Comparison of ENCODE assay signal across 9 mouse cellular contexts in genomic region chr4:150396826-150397620, GRCm38 (mm10).
DNase-seq lines count a peak whose midpoint lies in the region; ATAC-seq and TF ChIP-seq lines count a peak whose summit lies in the region.
"Had no signal": no experiment of that assay in that cellular context is flagged by ENCODE, and none has a peak within 500 bp of the region (broad histone marks: within the 10 kb centered on the region; RNA-seq: fewer than 3 reads in every experiment).

No protein-coding gene starts in this region.

- 0 out of 2 replicates have a peak, but pooled peaks cover 2% of the 10 kb centered on the region for H3K79me2 ChIP-seq in MEL (ENCODE audit: control insufficient read depth, insufficient read depth, low read length, poor library complexity)

- TF ChIP-seq EP300 in MEL (IDR thresholded peaks at IDR 0.05; ENCODE audit: low read depth in 1 of 2, low read length in 2 of 2) = no peak

- peak overlapping the region; percentile 27 for H3K4me2 ChIP-seq in heart, embryonic 15.5 days
- H3K4me2 ChIP-seq in limb, embryonic 14.5 days (replicated peaks; ENCODE audit: low read depth, low read length, severe bottlenecking) = no peak overlapping the region
- H3K4me2 ChIP-seq in neural tube, embryonic 15.5 days = peak overlapping the region; percentile 25

- peaks cover 1 to 7% of the 10 kb centered on the region in 2 experiments; a peak in 2 of 4 replicates for H3K4me1 ChIP-seq in MEL (ENCODE audit: control insufficient read depth in 1 of 2, insufficient read depth in 2 of 2, low read length in 2 of 2)
- peaks cover 58% of the 10 kb centered on the region for H3K4me1 ChIP-seq in heart, embryonic 15.5 days (replicated peaks)
- H3K4me1 ChIP-seq in limb, embryonic 14.5 days (ENCODE audit: control insufficient read depth, insufficient read depth, low read length) = peaks cover 63% of the 10 kb centered on the region
- peaks cover 76% of the 10 kb centered on the region for H3K4me1 ChIP-seq in neural tube, embryonic 15.5 days

- H3K4me3 ChIP-seq in MEL (ENCODE audit: control insufficient read depth in 1 of 2, insufficient read depth in 1 of 2, low read depth in 2 of 2, low read length in 2 of 2) = no peak overlapping the region
- H3K4me3 ChIP-seq in heart, embryonic 15.5 days = no peak overlapping the region
- H3K4me3 ChIP-seq in limb, embryonic 14.5 days (replicated peaks; ENCODE audit: low read length) = no peak overlapping the region
- H3K4me3 ChIP-seq in neural tube, embryonic 15.5 days (replicated peaks) = no peak overlapping the region
- H3K4me3 ChIP-seq: erythroblast, embryonic 14.5 days had no signal

- H3K27ac ChIP-seq in MEL (ENCODE audit: control insufficient read depth, low read depth, low read length) = no peak overlapping the region
- H3K27ac ChIP-seq in heart, embryonic 15.5 days = peak overlapping the region; percentile 67
- H3K27ac ChIP-seq in limb, embryonic 14.5 days (replicated peaks; ENCODE audit: low read depth, low read length) = peak overlapping the region; percentile 68
- peak overlapping the region; percentile 83 for H3K27ac ChIP-seq in neural tube, embryonic 15.5 days (replicated peaks)

- H3K27me3 ChIP-seq in MEL (ENCODE audit: control insufficient read depth in 1 of 2, insufficient read depth in 2 of 2, low read length in 2 of 2) = no peaks in the 10 kb centered on the region
- H3K27me3 ChIP-seq in heart, embryonic 15.5 days = no peaks in the 10 kb centered on the region
- H3K27me3 ChIP-seq in limb, embryonic 14.5 days (ENCODE audit: control insufficient read depth, insufficient read depth, low read length) = no peaks in the 10 kb centered on the region
- no peaks in the 10 kb centered on the region for H3K27me3 ChIP-seq in neural tube, embryonic 15.5 days (replicated peaks)

- DNase-seq in cerebellum, postnatal 10 days = peak; percentile 32 to 34
- DNase-seq in cerebellum, adult 8-10 months = no peak
- peak; percentile 63 for DNase-seq in MEL (ENCODE audit: low read depth, low spot score)
- peak; percentile 27 for DNase-seq in limb, embryonic 14.5 days (ENCODE audit: low spot score)
- no peak for DNase-seq in layer of hippocampus, adult 9-11 months

- no peak overlapping the region for H3K9ac ChIP-seq in MEL (ENCODE audit: control insufficient read depth, low read depth, low read length, poor library complexity, severe bottlenecking)
- H3K9ac ChIP-seq in heart, embryonic 15.5 days = peak overlapping the region; percentile 7; the same call in 1 of the 2 replicates
- H3K9ac ChIP-seq in limb, embryonic 14.5 days (ENCODE audit: low read depth, low read length, severe bottlenecking) = peak overlapping the region; percentile 13; the same call in 1 of the 2 replicates
- H3K9ac ChIP-seq in neural tube, embryonic 15.5 days (replicated peaks) = peak overlapping the region; percentile 14; the same call in 1 of the 2 replicates

- TF ChIP-seq RAD21 in MEL (IDR thresholded peaks at IDR 0.05; ENCODE audit: low read depth, low read length) = no peak

- TF ChIP-seq CTCF in MEL (IDR thresholded peaks at IDR 0.05 in 2 of 3, conservative IDR thresholded peaks at IDR 0.05 in 1 of 3; ENCODE audit: control insufficient read depth in 1 of 3, insufficient read depth in 1 of 3, low read depth in 2 of 3, low read length in 3 of 3, poor library complexity in 1 of 3, severe bottlenecking in 1 of 3) = no peak

- H3K36me3 ChIP-seq in MEL (ENCODE audit: control insufficient read depth in 1 of 2, insufficient read depth in 2 of 2, low read length in 2 of 2) = peaks cover 0 to 7% of the 10 kb centered on the region in 2 experiments; a peak in 2 of 4 replicates
- no peaks in the 10 kb centered on the region for H3K36me3 ChIP-seq in heart, embryonic 15.5 days
- H3K36me3 ChIP-seq in limb, embryonic 14.5 days (ENCODE audit: control insufficient read depth, insufficient read depth, low read length) = no peaks in the 10 kb centered on the region
- H3K36me3 ChIP-seq in neural tube, embryonic 15.5 days = no peaks in the 10 kb centered on the region

- no peaks in the 10 kb centered on the region for H3K9me3 ChIP-seq in MEL (replicated peaks; ENCODE audit: insufficient read depth, low read length)
- H3K9me3 ChIP-seq in heart, embryonic 15.5 days (replicated peaks) = no peaks in the 10 kb centered on the region
- H3K9me3 ChIP-seq in limb, embryonic 14.5 days (ENCODE audit: control insufficient read depth, low read length) = no peaks in the 10 kb centered on the region
- H3K9me3 ChIP-seq in neural tube, embryonic 15.5 days (replicated peaks) = no peaks in the 10 kb centered on the region

- no peak for ATAC-seq in heart, embryonic 15.5 days (replicated peaks; ENCODE audit: insufficient number of reproducible peaks, insufficient read depth, low FRiP score, low read depth)
- no peak for ATAC-seq in limb, embryonic 14.5 days (ENCODE audit: low FRiP score, low read depth)
- no peak for ATAC-seq in neural tube, embryonic 15.5 days (ENCODE audit: low FRiP score)
- ATAC-seq in erythroid progenitor cell, adult 5-6 weeks (replicated peaks; ENCODE audit: low FRiP score, poor library complexity, severe bottlenecking) = no peak

- TF ChIP-seq POLR2A in MEL (IDR thresholded peaks at IDR 0.05; ENCODE audit: control insufficient read depth in 1 of 2, insufficient read depth in 1 of 2, low read depth in 1 of 2, low read length in 2 of 2, poor library complexity in 1 of 2) = no peak
- no peak for TF ChIP-seq POLR2A in limb, embryonic 14.5 days (IDR thresholded peaks at IDR 0.05; ENCODE audit: borderline replicate concordance, extremely low read depth, insufficient read depth, insufficient read length)

- 36% methylated on average over 13 of the region's 13 CpGs for WGBS in heart, embryonic 15.5 days
- WGBS in limb, embryonic 14.5 days = 24% methylated on average over 13 of the region's 13 CpGs
- WGBS in neural tube, embryonic 15.5 days = 15% methylated on average over 13 of the region's 13 CpGs

TF ChIP-seq in MEL, 35 proteins besides CTCF, POLR2A, EP300 and RAD21:
- TF ChIP-seq ELF1 (IDR thresholded peaks at IDR 0.05; ENCODE audit: low read depth, low read length) = 0 out of 2 replicates have a peak, but pooled peaks have one; percentile 27
- no peak for TF ChIP-seq ETS1 (IDR thresholded peaks at IDR 0.05; ENCODE audit: low read depth, low read length)
- TF ChIP-seq HCFC1 (IDR thresholded peaks at IDR 0.05; ENCODE audit: low read depth, low read length) = no peak
- no peak for TF ChIP-seq CHD1 (IDR thresholded peaks at IDR 0.05; ENCODE audit: low read depth, low read length)
- no peak for TF ChIP-seq USF1 (IDR thresholded peaks at IDR 0.05; ENCODE audit: low read depth, low read length)
- TF ChIP-seq BHLHE40 (IDR thresholded peaks at IDR 0.05; ENCODE audit: borderline replicate concordance, low read depth, low read length) = no peak

Comparison
In these comparisons a context has a peak if more than half of its experiments do, and no peak if none do; other contexts are left out.
1. DNase-seq: peak in cerebellum, postnatal 10 days (2 of 2), MEL (single experiment) and limb, embryonic 14.5 days (single experiment); none in cerebellum, adult 8-10 months (single experiment) and layer of hippocampus, adult 9-11 months (single experiment).